Mouse (Mus musculus) lung, adult 2 months (tissue): ENCODE results near the gene AF067063.

ENCODE experiments used
- CTCF ChIP-seq: fragments of 200-500 bp; IDR thresholded peaks from 2 replicates; pipeline ENCODE4 v1.5.1; 2011; ENCODE audit warnings: mild to moderate bottlenecking, low read length, control low read depth; ENCODE audit not compliant: insufficient read depth
- POLR2A ChIP-seq: fragments of 200-500 bp; IDR thresholded peaks from 2 replicates; pipeline ENCODE4 v1.6.1; 2011; ENCODE audit warnings: low read depth, mild to moderate bottlenecking, control low read depth, low read length, borderline replicate concordance; ENCODE audit errors: extremely low read depth

DNA sequence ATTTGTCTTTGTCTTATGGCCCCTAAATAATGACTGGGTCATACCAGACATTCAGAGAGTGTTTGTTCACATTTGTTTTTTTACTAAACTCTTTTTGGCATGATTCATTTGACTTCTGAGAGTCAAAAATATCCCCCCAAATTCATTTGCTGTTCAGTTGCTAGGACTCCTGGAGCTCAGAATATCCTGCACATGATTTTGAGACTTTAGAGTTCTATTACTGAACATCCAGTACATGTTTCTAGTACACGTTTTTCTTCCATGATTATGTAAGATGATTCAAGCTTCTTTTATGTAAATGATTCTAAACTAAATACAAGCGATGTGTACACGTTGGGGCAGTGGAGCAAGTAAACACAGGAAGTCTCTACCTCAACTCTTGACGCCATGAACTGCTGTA lies 32.4 kb downstream of the AF067063 start:
- TF ChIP-seq CTCF (no peak), POLR2A (no peak)
